Mouse (Mus musculus) heart, postnatal 0 days (tissue): ENCODE results near the gene Prkaa1.

Experiments used
- CTCF ChIP-seq: IDR thresholded peaks from 2 replicates; pipeline ENCODE4 v1.5.1; 2016; ENCODE audit warnings: antibody characterized with exemption, control low read depth, low read depth
- EP300 ChIP-seq: IDR thresholded peaks from 2 replicates; pipeline ENCODE4 v1.6.1; 2016; ENCODE audit warnings: antibody characterized with exemption, low read depth

DNA sequence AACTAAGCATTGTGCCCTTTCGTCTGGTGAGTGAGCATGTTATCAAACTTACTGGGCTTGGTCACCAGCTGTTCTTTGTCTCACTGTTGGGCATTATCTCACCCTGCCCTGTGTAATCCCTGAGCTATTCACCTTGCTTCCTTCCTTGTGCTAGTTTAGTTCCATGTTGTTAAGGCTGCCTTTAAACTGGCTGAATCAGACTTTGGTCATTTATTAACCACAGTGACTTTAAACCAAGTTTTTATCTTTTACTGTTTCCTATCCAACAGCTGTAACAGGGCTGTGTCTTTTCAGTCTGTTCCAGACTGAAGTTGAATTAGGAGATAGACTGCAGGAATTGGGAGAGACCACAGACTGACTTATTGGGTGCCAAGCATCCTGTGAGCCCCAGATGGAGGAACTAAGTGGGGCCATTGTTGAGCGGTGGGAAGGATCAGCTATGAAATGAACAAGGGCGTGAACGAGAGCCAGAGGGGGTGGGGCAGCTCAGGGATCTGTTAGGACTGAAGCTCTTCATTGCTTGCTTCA, 52.4 kb downstream of the Prkaa1 start:
- TF ChIP-seq CTCF (no peak), EP300 (no peak)
